Mouse (Mus musculus) heart, embryonic 12.5 days (tissue): ENCODE results near the gene Rasgef1b. TPM values are rescaled to one million over a fixed set of nuclear protein-coding genes. Genes with fewer than 3 reads are reported as not detected.
A peak's percentile ranks its signal among the peaks of the same experiment; 100 is the strongest.

Experiments
- ATAC-seq: fragments of 200-750 bp; cut with Nextera tagmentation; 2 replicates; pipeline ENCODE4 v1.8.0; 2017; ENCODE audit warnings: moderate TSS enrichment, moderate library complexity; ENCODE audit not compliant: insufficient number of reproducible peaks, low FRiP score
- H3K27ac ChIP-seq: fragments of 300-500 bp; sonication (generic); 2 replicates; pipeline ENCODE4 v1.5.1; 2016; ENCODE audit warnings: mild to moderate bottlenecking, moderate library complexity; ENCODE audit not compliant: poor library complexity, severe bottlenecking
- H3K27me3 ChIP-seq: fragments of 300-500 bp; sonication (generic); replicated peaks from 2 replicates; pipeline ENCODE4 v1.6.1; 2016; ENCODE audit warnings: mild to moderate bottlenecking, moderate library complexity
- H3K36me3 ChIP-seq: fragments of 300-500 bp; sonication (generic); 2 replicates; pipeline ENCODE4 v1.6.1; 2016; ENCODE audit warnings: mild to moderate bottlenecking, moderate library complexity
- H3K4me1 ChIP-seq: fragments of 300-500 bp; sonication (generic); replicated peaks from 2 replicates; pipeline ENCODE4 v1.6.1; 2016; ENCODE audit warnings: mild to moderate bottlenecking
- H3K4me2 ChIP-seq: fragments of 300-500 bp; sonication (generic); 2 replicates; pipeline ENCODE4 v1.6.1; 2016; ENCODE audit warnings: mild to moderate bottlenecking, moderate library complexity
- H3K4me3 ChIP-seq: fragments of 300-500 bp; sonication (generic); 2 replicates; pipeline ENCODE4 v1.5.1; 2016; ENCODE audit warnings: mild to moderate bottlenecking
- H3K9ac ChIP-seq: fragments of 300-500 bp; sonication (generic); 2 replicates; pipeline ENCODE4 v1.6.1; 2016; ENCODE audit warnings: mild to moderate bottlenecking, moderate library complexity
- H3K9me3 ChIP-seq: fragments of 300-500 bp; sonication (generic); replicated peaks from 2 replicates; pipeline ENCODE4 v1.6.1; 2016; ENCODE audit warnings: mild to moderate bottlenecking, moderate library complexity
- WGBS: fragments of 180-500 bp; shearing (Covaris S2); methylation state at CpG from one replicate; pipeline ENCODE4 v1.1.7; 2016; 5-methylcytosine and 5-hydroxymethylcytosine counted together
- polyA plus RNA-seq: library from polyadenylated mRNA; unstranded; fragments of >200 nt; fragmentation: Nextera tagmentation; extraction: Ambion mirVana; gene quantifications from 2 replicates; pipeline ENCODE4 v1.2.1, GENCODE M21; 2016

Gene Rasgef1b
- 44.7 and 49.6 TPM in 2 replicates for polyA plus RNA-seq

GRCm38 (mm10) chr5:99728649-99729212 is at the start of gene Rasgef1b:
TSS of gene Rasgef1b (minus strand) at chr5:99729065.
- Histone ChIP-seq H3K4me2 (peak within 1 kb of the TSS; percentile 100), H3K27me3 (peaks cover 7% of the 10 kb centered on the region; the same call in 1 of the 2 replicates), H3K27ac (no peak within 1 kb of the TSS), H3K36me3 (no peaks in the 10 kb centered on the region), H3K9ac (peak within 1 kb of the TSS; percentile 80), H3K4me3 (peak within 1 kb of the TSS; percentile 82), H3K4me1 (peaks cover 17% of the 10 kb centered on the region), H3K9me3 (no peaks in the 10 kb centered on the region)
- WGBS = under 1% methylated on average over 45 of the region's 53 CpGs
- ATAC-seq = peak; percentile 89

GRCm38 (mm10) chr5:99775342-99775741 is 46.5 kb upstream of the Rasgef1b start:
- Histone ChIP-seq H3K27me3 (no peaks in the 10 kb centered on the region), H3K4me2 (no peak overlapping the region), H3K4me3 (no peak overlapping the region), H3K4me1 (0 out of 2 replicates have a peak, but pooled peaks cover 7% of the 10 kb centered on the region), H3K36me3 (no peaks in the 10 kb centered on the region), H3K9me3 (no peaks in the 10 kb centered on the region), H3K27ac (no peak overlapping the region), H3K9ac (no peak overlapping the region)
- 60% methylated on average over 16 of the region's 16 CpGs for WGBS
- 0 out of 2 replicates have a peak, but pooled peaks have one; percentile 15 for ATAC-seq

DNA sequence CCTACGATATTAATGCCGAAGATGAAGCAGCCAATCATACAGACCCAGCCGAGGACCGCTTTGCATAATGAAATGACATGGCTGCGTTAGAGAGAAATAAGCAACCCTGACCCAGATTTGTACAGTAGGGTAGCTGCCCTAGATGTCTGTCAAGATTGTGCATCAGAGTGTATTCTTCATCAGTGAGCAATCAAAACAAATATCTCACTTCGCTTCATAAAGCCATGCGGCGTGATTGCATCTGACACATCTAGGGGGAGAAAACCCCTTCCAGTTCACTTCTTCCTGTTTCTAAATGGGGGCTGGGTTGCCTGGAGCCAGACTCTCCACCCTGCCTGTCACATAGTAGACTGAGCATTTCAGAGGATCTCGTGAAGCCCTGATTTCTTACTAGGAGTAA is 44.4 kb upstream of the Rasgef1b start:
- 0 out of 2 replicates have a peak, but pooled peaks cover 7% of the 10 kb centered on the region for H3K4me1 ChIP-seq
- ATAC-seq = no peak
- H3K9me3 ChIP-seq = peaks cover 6% of the 10 kb centered on the region; the same call in 1 of the 2 replicates
- H3K36me3 ChIP-seq = no peaks in the 10 kb centered on the region
- no peaks in the 10 kb centered on the region for H3K27me3 ChIP-seq
- no peak overlapping the region for H3K27ac ChIP-seq
- H3K4me2 ChIP-seq = no peak overlapping the region
- WGBS = 78% methylated on average over 9 of the region's 9 CpGs
- H3K4me3 ChIP-seq = no peak overlapping the region
- H3K9ac ChIP-seq = no peak overlapping the region

DNA sequence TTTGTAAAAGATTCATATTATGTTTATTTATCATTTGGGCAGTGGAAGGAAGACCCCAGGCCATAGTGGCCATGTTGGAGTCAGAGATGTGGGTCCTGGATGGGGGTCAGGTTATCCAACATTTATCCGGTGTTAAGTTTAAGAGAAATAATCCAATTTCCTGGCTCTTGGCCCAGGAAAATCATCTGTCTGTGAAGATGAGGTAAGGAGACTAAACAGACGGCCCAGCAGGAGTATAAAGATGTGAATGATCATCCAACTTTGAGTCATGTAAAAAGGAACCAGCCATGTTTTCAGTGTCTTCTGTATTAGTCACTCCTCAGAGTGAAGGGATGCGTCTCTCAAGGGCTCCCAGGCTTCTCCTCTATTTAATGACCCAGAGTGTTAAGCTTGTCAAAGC is 35.4 kb upstream of the Rasgef1b start:
- 81% methylated on average over 3 of the region's 3 CpGs for WGBS
- no peaks in the 10 kb centered on the region for H3K36me3 ChIP-seq
- ATAC-seq = no peak
- H3K4me2 ChIP-seq = no peak overlapping the region
- H3K9ac ChIP-seq = no peak overlapping the region
- H3K27me3 ChIP-seq = no peaks in the 10 kb centered on the region
- 0 out of 2 replicates have a peak, but pooled peaks cover 6% of the 10 kb centered on the region for H3K9me3 ChIP-seq
- H3K27ac ChIP-seq = no peak overlapping the region
- H3K4me3 ChIP-seq = no peak overlapping the region
- no peaks in the 10 kb centered on the region for H3K4me1 ChIP-seq

DNA sequence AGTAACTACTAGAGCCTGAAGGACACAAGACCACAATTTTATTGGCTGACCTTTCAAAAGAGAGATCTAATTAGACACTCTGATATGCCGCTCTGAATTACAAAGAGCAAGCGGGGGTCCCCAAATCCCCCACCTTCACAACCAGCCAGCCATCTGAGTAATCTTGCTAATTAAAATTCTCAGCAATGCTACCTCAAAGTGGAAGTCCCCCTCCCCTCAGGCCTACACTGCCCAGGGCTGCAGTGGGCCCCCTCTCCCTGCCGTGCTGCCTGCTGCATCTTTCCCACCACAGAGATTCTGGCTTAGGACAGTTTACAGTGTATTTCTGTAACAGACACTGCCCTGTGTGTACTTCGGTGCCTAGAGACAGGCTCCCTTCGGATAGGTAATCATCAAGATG is 30.0 kb upstream of the Rasgef1b start:
- Histone ChIP-seq H3K4me1 (no peaks in the 10 kb centered on the region), H3K9me3 (0 out of 2 replicates have a peak, but pooled peaks cover 4% of the 10 kb centered on the region), H3K36me3 (no peaks in the 10 kb centered on the region), H3K27ac (no peak overlapping the region), H3K27me3 (no peaks in the 10 kb centered on the region), H3K4me3 (no peak overlapping the region), H3K9ac (no peak overlapping the region), H3K4me2 (no peak overlapping the region)
- ATAC-seq = no peak
- WGBS = 62% methylated on average over 5 of the region's 5 CpGs

GRCm38 (mm10) chr5:99753843-99754242 is 25.0 kb upstream of the Rasgef1b start:
- H3K27me3 ChIP-seq = no peaks in the 10 kb centered on the region
- H3K9ac ChIP-seq = no peak overlapping the region
- H3K4me1 ChIP-seq = no peaks in the 10 kb centered on the region
- H3K4me2 ChIP-seq = no peak overlapping the region
- H3K4me3 ChIP-seq = no peak overlapping the region
- WGBS = 72% methylated on average over 12 of the region's 12 CpGs
- ATAC-seq = no peak
- no peaks in the 10 kb centered on the region for H3K36me3 ChIP-seq
- H3K27ac ChIP-seq = no peak overlapping the region
- no peaks in the 10 kb centered on the region for H3K9me3 ChIP-seq

DNA sequence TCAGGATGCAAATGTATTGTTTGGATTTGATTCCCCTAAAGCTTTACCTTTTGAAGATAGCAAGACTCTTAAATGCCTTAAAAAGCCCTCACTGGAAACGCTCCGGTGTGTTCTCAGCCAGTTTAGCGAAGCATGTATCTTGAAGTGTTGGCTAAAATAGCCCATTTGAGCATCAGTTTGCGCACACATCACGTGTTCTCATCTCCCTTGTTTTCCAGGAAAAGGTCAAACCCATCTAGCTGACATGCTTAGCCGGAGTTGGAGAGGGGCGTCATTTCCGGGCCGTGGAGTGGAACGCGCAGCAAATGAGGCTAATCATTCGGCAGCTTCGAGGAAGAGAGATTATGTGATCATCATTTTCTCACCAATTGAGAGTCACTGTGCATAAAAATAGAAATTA is 24.5 kb upstream of the Rasgef1b start:
- Histone ChIP-seq H3K4me2 (no peak overlapping the region), H3K4me1 (no peaks in the 10 kb centered on the region), H3K9ac (no peak overlapping the region), H3K36me3 (no peaks in the 10 kb centered on the region), H3K4me3 (no peak overlapping the region), H3K27ac (no peak overlapping the region), H3K27me3 (no peaks in the 10 kb centered on the region), H3K9me3 (no peaks in the 10 kb centered on the region)
- 70% methylated on average over 13 of the region's 13 CpGs for WGBS
- ATAC-seq = no peak

DNA sequence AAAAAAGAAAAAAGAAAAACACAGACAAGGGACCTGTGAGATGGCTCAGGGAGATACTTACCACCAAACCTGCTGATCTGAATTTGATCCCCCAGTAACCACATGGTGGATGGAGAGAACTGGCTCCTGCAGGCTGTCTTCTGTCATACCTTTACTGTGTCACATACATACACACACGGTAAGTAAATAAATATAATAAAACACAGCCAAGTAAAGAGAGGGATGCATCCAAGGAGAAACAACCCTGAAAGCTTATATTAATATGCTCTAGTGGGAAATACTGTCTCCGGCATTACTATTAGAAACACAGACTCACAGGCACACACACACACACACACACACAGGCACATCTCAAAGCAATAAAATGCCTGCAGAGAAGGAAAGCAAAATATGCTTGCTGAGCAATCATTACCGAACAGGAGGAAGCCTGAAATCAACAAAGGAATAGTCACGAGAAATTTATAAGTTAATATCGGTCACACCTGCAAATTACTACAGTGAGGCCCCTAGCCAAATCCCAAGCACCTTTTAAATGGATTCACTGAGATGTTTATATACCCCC is 23.9 kb upstream of the Rasgef1b start:
- Histone ChIP-seq H3K9ac (no peak overlapping the region), H3K9me3 (no peaks in the 10 kb centered on the region), H3K4me1 (no peaks in the 10 kb centered on the region), H3K4me2 (no peak overlapping the region), H3K36me3 (no peaks in the 10 kb centered on the region), H3K27ac (no peak overlapping the region), H3K27me3 (no peaks in the 10 kb centered on the region), H3K4me3 (no peak overlapping the region)
- 79% methylated on average over 5 of the region's 5 CpGs for WGBS
- no peak for ATAC-seq

GRCm38 (mm10) chr5:99748417-99748816 is 19.6 kb upstream of the Rasgef1b start:
- H3K4me1 ChIP-seq = 0 out of 2 replicates have a peak, but pooled peaks cover 4% of the 10 kb centered on the region
- H3K9me3 ChIP-seq = no peaks in the 10 kb centered on the region
- H3K4me3 ChIP-seq = no peak overlapping the region
- H3K27ac ChIP-seq = no peak overlapping the region
- no peak overlapping the region for H3K4me2 ChIP-seq
- no peaks in the 10 kb centered on the region for H3K27me3 ChIP-seq
- 86% methylated on average over 10 of the region's 10 CpGs for WGBS
- H3K36me3 ChIP-seq = no peaks in the 10 kb centered on the region
- ATAC-seq = no peak
- no peak overlapping the region for H3K9ac ChIP-seq

DNA sequence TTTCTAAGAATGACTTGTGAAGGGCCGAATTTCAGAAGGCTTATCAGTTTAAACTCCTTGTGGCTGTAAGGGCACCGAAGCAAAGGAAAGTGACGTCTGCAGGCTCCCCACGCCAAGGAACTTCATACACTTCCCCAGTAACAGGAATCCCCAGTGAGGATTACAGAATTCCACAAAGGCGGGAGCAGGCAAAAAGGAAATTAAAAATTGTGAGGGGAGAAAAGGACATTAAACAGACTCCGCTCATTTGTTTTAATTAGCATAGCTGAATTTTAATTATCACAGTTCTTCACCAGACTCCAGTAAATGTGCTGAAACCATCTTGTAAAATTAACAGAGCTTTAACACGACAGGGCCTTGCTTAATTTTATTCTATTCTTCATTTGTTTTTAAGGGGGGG is 17.2 kb upstream of the Rasgef1b start:
- no peaks in the 10 kb centered on the region for H3K27me3 ChIP-seq
- H3K4me1 ChIP-seq = 0 out of 2 replicates have a peak, but pooled peaks cover 4% of the 10 kb centered on the region
- H3K9me3 ChIP-seq = no peaks in the 10 kb centered on the region
- no peak overlapping the region for H3K4me3 ChIP-seq
- no peak for ATAC-seq
- no peak overlapping the region for H3K27ac ChIP-seq
- H3K9ac ChIP-seq = no peak overlapping the region
- no peak overlapping the region for H3K4me2 ChIP-seq
- 46% methylated on average over 7 of the region's 7 CpGs for WGBS
- no peaks in the 10 kb centered on the region for H3K36me3 ChIP-seq

DNA sequence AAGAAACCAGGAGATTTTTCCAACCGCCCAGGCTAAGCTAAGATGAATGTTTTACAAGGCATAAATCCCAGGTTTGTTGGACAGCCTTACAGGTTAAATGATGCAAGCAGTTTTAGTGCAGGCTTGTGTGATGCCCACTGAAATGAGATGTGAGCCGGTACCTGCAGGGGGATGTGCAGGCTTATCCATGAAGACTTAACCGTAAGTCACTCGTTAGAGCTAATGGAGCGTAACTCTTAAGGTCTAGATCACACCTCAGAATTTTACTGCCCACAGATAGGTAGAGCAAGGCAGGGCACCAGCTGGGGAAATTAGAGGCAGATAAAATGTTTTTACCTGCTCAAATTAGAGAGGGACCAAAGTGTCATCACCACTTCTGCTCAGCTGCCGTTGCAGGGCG is 14.0 kb upstream of the Rasgef1b start:
- H3K36me3 ChIP-seq = no peaks in the 10 kb centered on the region
- 84% methylated on average over 7 of the region's 7 CpGs for WGBS
- ATAC-seq = no peak

More for the DNA sequence above, 14.0 kb upstream of the Rasgef1b start:
- 0 out of 2 replicates have a peak, but pooled peaks cover 4% of the 10 kb centered on the region for H3K4me1 ChIP-seq
- H3K27ac ChIP-seq = no peak overlapping the region
- no peaks in the 10 kb centered on the region for H3K27me3 ChIP-seq
- no peaks in the 10 kb centered on the region for H3K9me3 ChIP-seq
- no peak overlapping the region for H3K4me2 ChIP-seq
- H3K4me3 ChIP-seq = no peak overlapping the region
- H3K9ac ChIP-seq = no peak overlapping the region
